Mouse (Mus musculus) neural tube, embryonic 14.5 days (tissue): ENCODE results near the gene Oxnad1. TPM values are rescaled to one million over a fixed set of nuclear protein-coding genes. Genes with fewer than 3 reads are reported as not detected.
"Not testable (repeated sequence)": the region's sequence is repeated elsewhere in the genome, so short reads cannot be mapped to it uniquely, and the experiment has no call there.

Experiments used
- ATAC-seq: fragments of 200-750 bp; cut with Nextera tagmentation; 2 replicates; pipeline ENCODE4 v1.8.0; 2017; ENCODE audit warnings: low read depth, mild to moderate bottlenecking, moderate TSS enrichment, moderate library complexity
- H3K27ac ChIP-seq: fragments of 300-500 bp; sonication (generic); 2 replicates; pipeline ENCODE4 v1.5.1; 2014; ENCODE audit warnings: low read depth, mild to moderate bottlenecking, control low read depth, low read length, moderate library complexity, mixed read lengths
- H3K27me3 ChIP-seq: fragments of 300-500 bp; sonication (generic); 2 replicates; pipeline ENCODE4 v1.6.1; 2014; ENCODE audit warnings: low read length; ENCODE audit not compliant: control insufficient read depth, insufficient read depth
- H3K36me3 ChIP-seq: fragments of 300-500 bp; sonication (generic); 2 replicates; pipeline ENCODE4 v1.6.1; 2014; ENCODE audit warnings: low read length, mixed read lengths; ENCODE audit not compliant: control insufficient read depth, insufficient read depth
- H3K4me1 ChIP-seq: fragments of 300-500 bp; sonication (generic); 2 replicates; pipeline ENCODE4 v1.6.1; 2014; ENCODE audit warnings: low read length; ENCODE audit not compliant: control insufficient read depth, insufficient read depth
- H3K4me2 ChIP-seq: fragments of 300-500 bp; sonication (generic); 2 replicates; pipeline ENCODE4 v1.6.1; 2014; ENCODE audit warnings: mild to moderate bottlenecking, low read depth, low read length, control low read depth
- H3K4me3 ChIP-seq: fragments of 300-500 bp; sonication (generic); 2 replicates; pipeline ENCODE4 v1.5.1; 2014; ENCODE audit warnings: low read depth, low read length, control low read depth, mixed read lengths
- H3K9ac ChIP-seq: fragments of 300-500 bp; sonication (generic); replicated peaks from 2 replicates; pipeline ENCODE4 v1.6.1; 2014; ENCODE audit warnings: low read depth, mild to moderate bottlenecking, control low read depth, low read length, mixed read lengths
- H3K9me3 ChIP-seq: fragments of 300-500 bp; sonication (generic); 2 replicates; pipeline ENCODE4 v1.6.1; 2016; ENCODE audit warnings: low read length; ENCODE audit not compliant: control insufficient read depth
- WGBS: fragments of 180-500 bp; shearing (Covaris S2); extraction: QIAGEN DNeasy Blood & Tissue Kit; methylation state at CpG from one replicate; pipeline ENCODE4 v1.1.7; 2014; 5-methylcytosine and 5-hydroxymethylcytosine counted together
- polyA plus RNA-seq: library from polyadenylated mRNA; unstranded; fragments of >200 nt; fragmentation: Nextera tagmentation; extraction: Ambion mirVana; gene quantifications from 2 replicates; pipeline ENCODE4 v1.2.1, GENCODE M21; 2014

Gene Oxnad1
- polyA plus RNA-seq, 1 experiment from 2014 or later: 13.8 TPM

- Histone ChIP-seq H3K27ac (no peak overlapping the region), H3K27me3 (no peaks in the 10 kb centered on the region), H3K4me1 (no peaks in the 10 kb centered on the region), H3K9ac (no peak overlapping the region), H3K4me2 (no peak overlapping the region), H3K4me3 (no peak overlapping the region), H3K9me3 (no peaks in the 10 kb centered on the region), H3K36me3 (peaks cover 36% of the 10 kb centered on the region)
- no peak for ATAC-seq
- 90% methylated on average over 5 of the region's 5 CpGs for WGBS
Observed at GRCm38 (mm10) chr14:32095646-32096045, 10.5 kb downstream of the Oxnad1 start.

- Histone ChIP-seq H3K4me2 (no peak overlapping the region), H3K9ac (no peak overlapping the region), H3K9me3 (no peaks in the 10 kb centered on the region), H3K4me1 (no peaks in the 10 kb centered on the region), H3K36me3 (peaks cover 36% of the 10 kb centered on the region), H3K4me3 (no peak overlapping the region), H3K27me3 (no peaks in the 10 kb centered on the region), H3K27ac (no peak overlapping the region)
- no peak for ATAC-seq
- WGBS: 91% methylated on average over 5 of the region's 5 CpGs
Observed at GRCm38 (mm10) chr14:32096740-32097139, 11.6 kb downstream of the Oxnad1 start.

- peaks cover 35% of the 10 kb centered on the region for H3K36me3 ChIP-seq
- no peaks in the 10 kb centered on the region for H3K27me3 ChIP-seq
- WGBS: 94% methylated on average over 7 of the region's 7 CpGs
- H3K9me3 ChIP-seq: no peaks in the 10 kb centered on the region
- ATAC-seq: no peak
- H3K9ac ChIP-seq: no peak overlapping the region
- no peak overlapping the region for H3K4me3 ChIP-seq
- no peak overlapping the region for H3K4me2 ChIP-seq
- no peaks in the 10 kb centered on the region for H3K4me1 ChIP-seq
- no peak overlapping the region for H3K27ac ChIP-seq
Observed at GRCm38 (mm10) chr14:32097691-32098090, 12.5 kb downstream of the Oxnad1 start.

- Histone ChIP-seq H3K4me3 (no peak overlapping the region), H3K4me1 (no peaks in the 10 kb centered on the region), H3K9me3 (no peaks in the 10 kb centered on the region), H3K27ac (no peak overlapping the region), H3K4me2 (no peak overlapping the region), H3K27me3 (no peaks in the 10 kb centered on the region), H3K36me3 (peaks cover 35% of the 10 kb centered on the region), H3K9ac (no peak overlapping the region)
- WGBS: 93% methylated on average over 3 of the region's 3 CpGs
- no peak for ATAC-seq
Observed at GRCm38 (mm10) chr14:32098951-32099350, 13.8 kb downstream of the Oxnad1 start.

GRCm38 (mm10) chr14:32103556-32103955 is 18.4 kb downstream of the Oxnad1 start:
- Histone ChIP-seq H3K9ac (no peak overlapping the region), H3K4me1 (no peaks in the 10 kb centered on the region), H3K36me3 (peaks cover 15% of the 10 kb centered on the region; the same call in 1 of the 2 replicates), H3K27ac (no peak overlapping the region), H3K9me3 (no peaks in the 10 kb centered on the region), H3K4me2 (no peak overlapping the region), H3K27me3 (no peaks in the 10 kb centered on the region), H3K4me3 (no peak overlapping the region)
- WGBS: 92% methylated on average over 4 of the region's 4 CpGs
- ATAC-seq: no peak

- Histone ChIP-seq H3K9me3 (no peaks in the 10 kb centered on the region), H3K27ac (no peak overlapping the region), H3K4me3 (no peak overlapping the region), H3K9ac (no peak overlapping the region), H3K36me3 (0 out of 2 replicates have a peak, but pooled peaks cover 5% of the 10 kb centered on the region), H3K4me1 (no peaks in the 10 kb centered on the region), H3K4me2 (no peak overlapping the region), H3K27me3 (no peaks in the 10 kb centered on the region)
- 66% methylated on average over 7 of the region's 7 CpGs for WGBS
- ATAC-seq: no peak
Observed at GRCm38 (mm10) chr14:32105663-32106062, 20.5 kb downstream of the Oxnad1 start.

GRCm38 (mm10) chr14:32106911-32107310 is 21.7 kb downstream of the Oxnad1 start:
- H3K4me3 ChIP-seq: no peak overlapping the region
- no peak overlapping the region for H3K9ac ChIP-seq
- no peaks in the 10 kb centered on the region for H3K27me3 ChIP-seq
- no peak for ATAC-seq
- H3K36me3 ChIP-seq: 0 out of 2 replicates have a peak, but pooled peaks cover 5% of the 10 kb centered on the region
- no peak overlapping the region for H3K27ac ChIP-seq
- H3K9me3 ChIP-seq: no peaks in the 10 kb centered on the region
- no peak overlapping the region for H3K4me2 ChIP-seq
- no peaks in the 10 kb centered on the region for H3K4me1 ChIP-seq
- WGBS: 92% methylated on average over 4 of the region's 4 CpGs

GRCm38 (mm10) chr14:32112124-32112523 is 26.9 kb downstream of the Oxnad1 start:
- ATAC-seq, H3K27ac ChIP-seq: not testable (repeated sequence)
- 91% methylated on average over 10 of the region's 10 CpGs for WGBS

GRCm38 (mm10) chr14:32120940-32121919 is 36.1 kb downstream of the Oxnad1 start:
- Histone ChIP-seq H3K4me2 (no peak overlapping the region), H3K27me3 (no peaks in the 10 kb centered on the region), H3K27ac (no peak overlapping the region), H3K36me3 (no peaks in the 10 kb centered on the region), H3K4me1 (no peaks in the 10 kb centered on the region), H3K9me3 (no peaks in the 10 kb centered on the region), H3K4me3 (no peak overlapping the region), H3K9ac (no peak overlapping the region)
- no peak for ATAC-seq
- 61% methylated on average over 11 of the region's 11 CpGs for WGBS

More at GRCm38 (mm10) chr14:32112124-32112523, 26.9 kb downstream of the Oxnad1 start:
- H3K4me3 ChIP-seq, H3K27me3 ChIP-seq, H3K4me1 ChIP-seq, H3K4me2 ChIP-seq, H3K9ac ChIP-seq, H3K9me3 ChIP-seq, H3K36me3 ChIP-seq: not testable (repeated sequence)
